Mouse (Mus musculus) heart, embryonic 11.5 days (tissue): ENCODE results near the gene Tmem30a. TPM values are rescaled to one million over a fixed set of nuclear protein-coding genes. Genes with fewer than 3 reads are reported as not detected.

Experiments
- ATAC-seq: fragments of 200-750 bp; cut with Nextera tagmentation; replicated peaks from 2 replicates; pipeline ENCODE4 v1.8.0; 2017; ENCODE audit warnings: moderate library complexity; ENCODE audit not compliant: insufficient number of reproducible peaks, low FRiP score, low TSS enrichment
- H3K27ac ChIP-seq: fragments of 300-500 bp; sonication (generic); 2 replicates; pipeline ENCODE4 v1.5.1; 2014; ENCODE audit warnings: mild to moderate bottlenecking, low read depth, low read length
- H3K27me3 ChIP-seq: fragments of 300-500 bp; sonication (generic); 2 replicates; pipeline ENCODE4 v1.6.1; 2014; ENCODE audit warnings: mild to moderate bottlenecking, low read length, mixed read lengths; ENCODE audit not compliant: control insufficient read depth, insufficient read depth
- H3K36me3 ChIP-seq: fragments of 300-500 bp; sonication (generic); 2 replicates; pipeline ENCODE4 v1.6.1; 2014; ENCODE audit warnings: mild to moderate bottlenecking, low read length, moderate library complexity, mixed read lengths; ENCODE audit not compliant: control insufficient read depth, insufficient read depth
- H3K4me1 ChIP-seq: fragments of 300-500 bp; sonication (generic); 2 replicates; pipeline ENCODE4 v1.6.1; 2014; ENCODE audit warnings: low read length; ENCODE audit not compliant: control insufficient read depth, insufficient read depth
- H3K4me2 ChIP-seq: fragments of 300-500 bp; sonication (generic); 2 replicates; pipeline ENCODE4 v1.6.1; 2014; ENCODE audit warnings: mild to moderate bottlenecking, moderate library complexity
- H3K4me3 ChIP-seq: fragments of 300-500 bp; sonication (generic); 2 replicates; pipeline ENCODE4 v1.5.1; 2014; ENCODE audit warnings: low read depth, low read length
- H3K9ac ChIP-seq: fragments of 300-500 bp; sonication (generic); 2 replicates; pipeline ENCODE4 v1.6.1; 2014; ENCODE audit warnings: mild to moderate bottlenecking, low read depth, low read length, moderate library complexity
- H3K9me3 ChIP-seq: fragments of 300-500 bp; sonication (generic); replicated peaks from 2 replicates; pipeline ENCODE4 v1.6.1; 2016; ENCODE audit warnings: low read length; ENCODE audit not compliant: control insufficient read depth
- WGBS: fragments of 180-500 bp; shearing (Covaris S2); extraction: QIAGEN DNeasy Blood & Tissue Kit; methylation state at CpG from one replicate; pipeline ENCODE4 v1.1.7; 2014; ENCODE audit not compliant: insufficient replicate concordance; 5-methylcytosine and 5-hydroxymethylcytosine counted together
- polyA plus RNA-seq: library from polyadenylated mRNA; unstranded; fragments of >200 nt; fragmentation: Nextera tagmentation; extraction: Ambion mirVana; gene quantifications from 2 replicates; pipeline ENCODE4 v1.2.1, GENCODE M21; 2014

Tmem30a gene
- polyA plus RNA-seq, 1 experiment from 2014 or later, result 88.2 TPM

- Histone ChIP-seq H3K9ac (no peak overlapping the region), H3K4me2 (no peak overlapping the region), H3K4me3 (no peak overlapping the region), H3K27me3 (no peaks in the 10 kb centered on the region), H3K4me1 (no peaks in the 10 kb centered on the region), H3K36me3 (no peaks in the 10 kb centered on the region), H3K9me3 (no peaks in the 10 kb centered on the region), H3K27ac (no peak overlapping the region)
- WGBS, result 69% methylated on average over 2 of the region's 2 CpGs
- no peak for ATAC-seq
Measured at GRCm38 (mm10) chr9:79779354-79779753, 14.0 kb downstream of the Tmem30a start.

- Histone ChIP-seq H3K27ac (no peak overlapping the region), H3K9ac (no peak overlapping the region), H3K9me3 (no peaks in the 10 kb centered on the region), H3K27me3 (no peaks in the 10 kb centered on the region), H3K4me3 (no peak overlapping the region), H3K4me1 (no peaks in the 10 kb centered on the region), H3K4me2 (no peak overlapping the region), H3K36me3 (no peaks in the 10 kb centered on the region)
- no peak for ATAC-seq
- WGBS, result 89% methylated on average over 5 of the region's 5 CpGs
Measured at GRCm38 (mm10) chr9:79766991-79767545, 26.2 kb downstream of the Tmem30a start.

- Histone ChIP-seq H3K4me2 (no peak overlapping the region), H3K4me3 (no peak overlapping the region), H3K36me3 (no peaks in the 10 kb centered on the region), H3K27ac (no peak overlapping the region), H3K9ac (no peak overlapping the region), H3K4me1 (no peaks in the 10 kb centered on the region), H3K9me3 (no peaks in the 10 kb centered on the region), H3K27me3 (no peaks in the 10 kb centered on the region)
- ATAC-seq, result no peak
- WGBS, result 77% methylated on average over 4 of the region's 4 CpGs
Measured at GRCm38 (mm10) chr9:79765329-79765728, 28.0 kb downstream of the Tmem30a start.

- Histone ChIP-seq H3K4me2 (no peak overlapping the region), H3K36me3 (no peaks in the 10 kb centered on the region), H3K9ac (no peak overlapping the region), H3K9me3 (no peaks in the 10 kb centered on the region), H3K27me3 (no peaks in the 10 kb centered on the region), H3K4me1 (peaks cover 6% of the 10 kb centered on the region; the same call in 1 of the 2 replicates), H3K27ac (no peak overlapping the region), H3K4me3 (no peak overlapping the region)
- WGBS, result 77% methylated on average over 6 of the region's 6 CpGs
- no peak for ATAC-seq
Measured at GRCm38 (mm10) chr9:79762519-79762918, 30.8 kb downstream of the Tmem30a start.

GRCm38 (mm10) chr9:79760076-79760475 lies 33.2 kb downstream of the Tmem30a start:
- peak; percentile 20; the same call in 1 of the 2 replicates for ATAC-seq

GRCm38 (mm10) chr9:79759385-79760005 lies 33.8 kb downstream of the Tmem30a start, which contains the start of gene Cox7a2:
Cox7a2 (minus strand) TSS chr9:79759878.
- H3K36me3 ChIP-seq, result peaks cover 7% of the 10 kb centered on the region
- peak within 1 kb of the TSS; percentile 82 for H3K4me2 ChIP-seq
- ATAC-seq, result peak; percentile 96
- H3K27me3 ChIP-seq, result no peaks in the 10 kb centered on the region
- H3K9me3 ChIP-seq, result no peaks in the 10 kb centered on the region
- H3K27ac ChIP-seq, result peak within 1 kb of the TSS; percentile 94
- under 1% methylated on average over 49 of the region's 49 CpGs for WGBS
- H3K9ac ChIP-seq, result peak within 1 kb of the TSS; percentile 91
- peaks cover 6% of the 10 kb centered on the region; the same call in 1 of the 2 replicates for H3K4me1 ChIP-seq
- H3K4me3 ChIP-seq, result peak within 1 kb of the TSS; percentile 87

More at GRCm38 (mm10) chr9:79760076-79760475, 33.2 kb downstream of the Tmem30a start:
- WGBS, result 8% methylated on average over 14 of the region's 14 CpGs
- H3K27ac ChIP-seq, result peak overlapping the region; percentile 94
- peak overlapping the region; percentile 82 for H3K4me2 ChIP-seq
- H3K4me1 ChIP-seq, result peaks cover 6% of the 10 kb centered on the region; the same call in 1 of the 2 replicates
- no peaks in the 10 kb centered on the region for H3K27me3 ChIP-seq
- H3K9ac ChIP-seq, result peak overlapping the region; percentile 91
- H3K4me3 ChIP-seq, result peak overlapping the region; percentile 87
- no peaks in the 10 kb centered on the region for H3K9me3 ChIP-seq
- H3K36me3 ChIP-seq, result peaks cover 7% of the 10 kb centered on the region

- peaks cover 6% of the 10 kb centered on the region; the same call in 1 of the 2 replicates for H3K4me1 ChIP-seq
- no peaks in the 10 kb centered on the region for H3K27me3 ChIP-seq
- H3K9ac ChIP-seq, result no peak overlapping the region
- H3K36me3 ChIP-seq, result peaks cover 7% of the 10 kb centered on the region
- H3K4me3 ChIP-seq, result no peak overlapping the region
- ATAC-seq, result no peak
- WGBS, result 93% methylated on average over 4 of the region's 4 CpGs
- no peak overlapping the region for H3K4me2 ChIP-seq
- no peak overlapping the region for H3K27ac ChIP-seq
- no peaks in the 10 kb centered on the region for H3K9me3 ChIP-seq
Measured at GRCm38 (mm10) chr9:79755311-79755710, 38.0 kb downstream of the Tmem30a start.

- 73% methylated on average over 8 of the region's 8 CpGs for WGBS
- H3K9me3 ChIP-seq, result no peaks in the 10 kb centered on the region
- no peak overlapping the region for H3K9ac ChIP-seq
- ATAC-seq, result no peak
- H3K4me1 ChIP-seq, result no peaks in the 10 kb centered on the region
- no peaks in the 10 kb centered on the region for H3K27me3 ChIP-seq
- H3K4me3 ChIP-seq, result no peak overlapping the region
- H3K27ac ChIP-seq, result no peak overlapping the region
- no peak overlapping the region for H3K4me2 ChIP-seq
- H3K36me3 ChIP-seq, result peaks cover 7% of the 10 kb centered on the region
Measured at GRCm38 (mm10) chr9:79751846-79752245, 41.5 kb downstream of the Tmem30a start.
